Mouse (Mus musculus): ENCODE results near the gene Rnf187. TPM values are rescaled to one million over a fixed set of nuclear protein-coding genes. Genes with fewer than 3 reads are reported as not detected.

Rnf187 gene
- polyA plus RNA-seq, 1 experiment from 2014 or later, result 213 TPM

GRCm38 (mm10) chr11:58927053-58927452 is 11.7 kb downstream of the Rnf187 start:
- peaks cover 3 to 4% of the 10 kb centered on the region in 2 experiments; a peak in 2 of 4 replicates for H3K4me1 ChIP-seq (ENCODE audit: control insufficient read depth in 2 of 2, insufficient read depth in 2 of 2, low read length in 2 of 2)
- no peak overlapping the region for H3K4me3 ChIP-seq (ENCODE audit: control insufficient read depth in 1 of 2, insufficient read depth in 1 of 2, low read depth in 1 of 2, low read length in 2 of 2)
- 71% methylated on average over 2 of the region's 2 CpGs for whole genome bisulfite sequencing
- no peak for ATAC-seq (ENCODE audit: insufficient number of reproducible peaks, insufficient read depth, low FRiP score, low read depth)
- peaks cover 13% of the 10 kb centered on the region for H3K36me3 ChIP-seq (ENCODE audit: control insufficient read depth, insufficient read depth, low read length)
- no peak overlapping the region for H3K9ac ChIP-seq (ENCODE audit: low read length)
- no peak overlapping the region for H3K27ac ChIP-seq (replicated peaks in 1 of 2; ENCODE audit: control insufficient read depth in 1 of 2, insufficient read depth in 1 of 2, low read depth in 2 of 2, low read length in 2 of 2)
- H3K27me3 ChIP-seq (ENCODE audit: control insufficient read depth, insufficient read depth, low read length), result no peaks in the 10 kb centered on the region
- H3K4me2 ChIP-seq (ENCODE audit: low read length), result no peak overlapping the region
- no peaks in the 10 kb centered on the region for H3K9me3 ChIP-seq (ENCODE audit: control insufficient read depth, low read length)

GRCm38 (mm10) chr11:58926651-58927050 is 12.1 kb downstream of the Rnf187 start:
- H3K9ac ChIP-seq (ENCODE audit: low read length), result no peak overlapping the region

GRCm38 (mm10) chr11:58922420-58922819 is 16.3 kb downstream of the Rnf187 start:
- Histone ChIP-seq H3K9me3 (ENCODE audit: control insufficient read depth, low read length) (no peaks in the 10 kb centered on the region), H3K4me1 (ENCODE audit: control insufficient read depth in 2 of 2, insufficient read depth in 2 of 2, low read length in 2 of 2) (peaks cover 0 to 4% of the 10 kb centered on the region in 2 experiments; a peak in 1 of 4 replicates), H3K36me3 (ENCODE audit: control insufficient read depth, insufficient read depth, low read length) (no peaks in the 10 kb centered on the region), H3K4me2 (ENCODE audit: low read length) (no peak overlapping the region), H3K4me3 (ENCODE audit: control insufficient read depth in 1 of 2, insufficient read depth in 1 of 2, low read depth in 1 of 2, low read length in 2 of 2) (no peak overlapping the region), H3K27ac (replicated peaks in 1 of 2; ENCODE audit: control insufficient read depth in 1 of 2, insufficient read depth in 1 of 2, low read depth in 2 of 2, low read length in 2 of 2) (no peak overlapping the region), H3K27me3 (ENCODE audit: control insufficient read depth, insufficient read depth, low read length) (no peaks in the 10 kb centered on the region), H3K9ac (ENCODE audit: low read length) (no peak overlapping the region)
- WGBS, result 80% methylated on average over 9 of the region's 9 CpGs
- ATAC-seq (ENCODE audit: insufficient number of reproducible peaks, insufficient read depth, low FRiP score, low read depth), result no peak

More at GRCm38 (mm10) chr11:58926651-58927050, 12.1 kb downstream of the Rnf187 start:
- Histone ChIP-seq H3K9me3 (ENCODE audit: control insufficient read depth, low read length) (no peaks in the 10 kb centered on the region), H3K4me3 (ENCODE audit: control insufficient read depth in 1 of 2, insufficient read depth in 1 of 2, low read depth in 1 of 2, low read length in 2 of 2) (no peak overlapping the region), H3K36me3 (ENCODE audit: control insufficient read depth, insufficient read depth, low read length) (peaks cover 9% of the 10 kb centered on the region), H3K4me2 (ENCODE audit: low read length) (no peak overlapping the region), H3K4me1 (ENCODE audit: control insufficient read depth in 2 of 2, insufficient read depth in 2 of 2, low read length in 2 of 2) (peaks cover 3 to 4% of the 10 kb centered on the region in 2 experiments; a peak in 2 of 4 replicates), H3K27me3 (ENCODE audit: control insufficient read depth, insufficient read depth, low read length) (no peaks in the 10 kb centered on the region), H3K27ac (replicated peaks in 1 of 2; ENCODE audit: control insufficient read depth in 1 of 2, insufficient read depth in 1 of 2, low read depth in 2 of 2, low read length in 2 of 2) (no peak overlapping the region)
- ATAC-seq (ENCODE audit: insufficient number of reproducible peaks, insufficient read depth, low FRiP score, low read depth), result no peak
- WGBS, result 69% methylated on average over 2 of the region's 3 CpGs

GRCm38 (mm10) chr11:58918759-58919158 is 20.0 kb downstream of the Rnf187 start:
- H3K4me1 ChIP-seq (ENCODE audit: control insufficient read depth in 2 of 2, insufficient read depth in 2 of 2, low read length in 2 of 2), result peaks cover 3 to 7% of the 10 kb centered on the region in 2 experiments; a peak in 2 of 4 replicates
- H3K36me3 ChIP-seq (ENCODE audit: control insufficient read depth, insufficient read depth, low read length), result no peaks in the 10 kb centered on the region
- no peak overlapping the region for H3K9ac ChIP-seq (ENCODE audit: low read length)
- H3K27me3 ChIP-seq (ENCODE audit: control insufficient read depth, insufficient read depth, low read length), result no peaks in the 10 kb centered on the region
- no peak overlapping the region for H3K27ac ChIP-seq (replicated peaks in 1 of 2; ENCODE audit: control insufficient read depth in 1 of 2, insufficient read depth in 1 of 2, low read depth in 2 of 2, low read length in 2 of 2)
- no peak overlapping the region for H3K4me2 ChIP-seq (ENCODE audit: low read length)
- H3K4me3 ChIP-seq (ENCODE audit: control insufficient read depth in 1 of 2, insufficient read depth in 1 of 2, low read depth in 1 of 2, low read length in 2 of 2), result no peak overlapping the region
- H3K9me3 ChIP-seq (ENCODE audit: control insufficient read depth, low read length), result no peaks in the 10 kb centered on the region
- 59% methylated on average over 5 of the region's 5 CpGs for WGBS
- ATAC-seq (ENCODE audit: insufficient number of reproducible peaks, insufficient read depth, low FRiP score, low read depth), result no peak

GRCm38 (mm10) chr11:58917745-58918366 is 20.9 kb downstream of the Rnf187 start, which contains the start of gene Btnl10:
Gene Btnl10 (plus strand): TSS chr11:58917908.
- no peaks in the 10 kb centered on the region for H3K36me3 ChIP-seq (ENCODE audit: control insufficient read depth, insufficient read depth, low read length)
- no peak within 1 kb of the TSS for H3K4me3 ChIP-seq (ENCODE audit: control insufficient read depth in 1 of 2, insufficient read depth in 1 of 2, low read depth in 1 of 2, low read length in 2 of 2)
- 72% methylated on average over 12 of the region's 12 CpGs for WGBS
- peaks cover 3 to 7% of the 10 kb centered on the region in 2 experiments; a peak in 2 of 4 replicates for H3K4me1 ChIP-seq (ENCODE audit: control insufficient read depth in 2 of 2, insufficient read depth in 2 of 2, low read length in 2 of 2)
- no peaks in the 10 kb centered on the region for H3K27me3 ChIP-seq (ENCODE audit: control insufficient read depth, insufficient read depth, low read length)
- no peak for ATAC-seq (ENCODE audit: insufficient number of reproducible peaks, insufficient read depth, low FRiP score, low read depth)
- no peak within 1 kb of the TSS for H3K4me2 ChIP-seq (ENCODE audit: low read length)
- no peaks in the 10 kb centered on the region for H3K9me3 ChIP-seq (ENCODE audit: control insufficient read depth, low read length)
- H3K9ac ChIP-seq (ENCODE audit: low read length), result no peak within 1 kb of the TSS
- no peak within 1 kb of the TSS for H3K27ac ChIP-seq (replicated peaks in 1 of 2; ENCODE audit: control insufficient read depth in 1 of 2, insufficient read depth in 1 of 2, low read depth in 2 of 2, low read length in 2 of 2)

GRCm38 (mm10) chr11:58916879-58917744 is 21.6 kb downstream of the Rnf187 start:
- peaks cover 3 to 7% of the 10 kb centered on the region in 2 experiments; a peak in 2 of 4 replicates for H3K4me1 ChIP-seq (ENCODE audit: control insufficient read depth in 2 of 2, insufficient read depth in 2 of 2, low read length in 2 of 2)
- WGBS, result 48% methylated on average over 14 of the region's 14 CpGs
- no peak for ATAC-seq (ENCODE audit: insufficient number of reproducible peaks, insufficient read depth, low FRiP score, low read depth)

GRCm38 (mm10) chr11:58914461-58915028 is 24.2 kb downstream of the Rnf187 start:
- 9% methylated on average over 17 of the region's 17 CpGs for WGBS
- no peak for ATAC-seq (ENCODE audit: insufficient number of reproducible peaks, insufficient read depth, low FRiP score, low read depth)

More at GRCm38 (mm10) chr11:58916879-58917744, 21.6 kb downstream of the Rnf187 start:
- no peaks in the 10 kb centered on the region for H3K36me3 ChIP-seq (ENCODE audit: control insufficient read depth, insufficient read depth, low read length)
- H3K4me3 ChIP-seq (ENCODE audit: control insufficient read depth in 1 of 2, insufficient read depth in 1 of 2, low read depth in 1 of 2, low read length in 2 of 2), result no peak overlapping the region
- no peak overlapping the region for H3K9ac ChIP-seq (ENCODE audit: low read length)
- H3K4me2 ChIP-seq (ENCODE audit: low read length), result no peak overlapping the region
- no peaks in the 10 kb centered on the region for H3K27me3 ChIP-seq (ENCODE audit: control insufficient read depth, insufficient read depth, low read length)
- no peaks in the 10 kb centered on the region for H3K9me3 ChIP-seq (ENCODE audit: control insufficient read depth, low read length)
- no peak overlapping the region for H3K27ac ChIP-seq (replicated peaks in 1 of 2; ENCODE audit: control insufficient read depth in 1 of 2, insufficient read depth in 1 of 2, low read depth in 2 of 2, low read length in 2 of 2)

More at GRCm38 (mm10) chr11:58914461-58915028, 24.2 kb downstream of the Rnf187 start:
- H3K27ac ChIP-seq (replicated peaks in 1 of 2; ENCODE audit: control insufficient read depth in 1 of 2, insufficient read depth in 1 of 2, low read depth in 2 of 2, low read length in 2 of 2), result no peak overlapping the region
- peak overlapping the region; percentile 35 to 44 for H3K4me3 ChIP-seq (ENCODE audit: control insufficient read depth in 1 of 2, insufficient read depth in 1 of 2, low read depth in 1 of 2, low read length in 2 of 2)
- peak overlapping the region; percentile 62 for H3K9ac ChIP-seq (ENCODE audit: low read length)
- H3K36me3 ChIP-seq (ENCODE audit: control insufficient read depth, insufficient read depth, low read length), result no peaks in the 10 kb centered on the region
- H3K9me3 ChIP-seq (ENCODE audit: control insufficient read depth, low read length), result no peaks in the 10 kb centered on the region
- H3K4me1 ChIP-seq (ENCODE audit: control insufficient read depth in 2 of 2, insufficient read depth in 2 of 2, low read length in 2 of 2), result peaks cover 3 to 7% of the 10 kb centered on the region in 2 experiments; a peak in 2 of 4 replicates
- H3K27me3 ChIP-seq (ENCODE audit: control insufficient read depth, insufficient read depth, low read length), result no peaks in the 10 kb centered on the region
- peak overlapping the region; percentile 69 for H3K4me2 ChIP-seq (ENCODE audit: low read length)

Data from heart, embryonic 14.5 days (tissue).